Mouse (Mus musculus): ENCODE results near the gene Atxn7l1. TPM values are rescaled to one million over a fixed set of nuclear protein-coding genes. Genes with fewer than 3 reads are reported as not detected.
A peak's percentile ranks its signal among the peaks of the same experiment; 100 is the strongest.

Atxn7l1 gene
- polyA plus RNA-seq, 1 experiment from 2014 or later, result 14.4 TPM

- no peak overlapping the region for H3K4me2 ChIP-seq
- no peaks in the 10 kb centered on the region for H3K27me3 ChIP-seq (ENCODE audit: insufficient read depth, low read length)
- H3K36me3 ChIP-seq (ENCODE audit: insufficient read depth), result no peaks in the 10 kb centered on the region
- H3K9me3 ChIP-seq (ENCODE audit: low read depth, low read length), result no peaks in the 10 kb centered on the region
- 55% methylated on average over 11 of the region's 11 CpGs for WGBS
- ATAC-seq (ENCODE audit: insufficient read depth), result peak; percentile 27; the same call in 1 of the 2 replicates
- H3K4me3 ChIP-seq (ENCODE audit: low read depth, low read length), result no peak overlapping the region
- H3K27ac ChIP-seq (ENCODE audit: low read depth), result no peak overlapping the region
- H3K9ac ChIP-seq, result no peak overlapping the region
- DNase-seq, result peak; percentile 38
- peaks cover 10% of the 10 kb centered on the region; the same call in 1 of the 2 replicates for H3K4me1 ChIP-seq (ENCODE audit: insufficient read depth)
- TF ChIP-seq CTCF (IDR thresholded peaks at IDR 0.05; ENCODE audit: low read depth), result no peak
Measured at GRCm38 (mm10) chr12:33225117-33225541, 77.6 kb downstream of the Atxn7l1 start.

- no peaks in the 10 kb centered on the region for H3K27me3 ChIP-seq (ENCODE audit: insufficient read depth, low read length)
- H3K9ac ChIP-seq, result no peak overlapping the region
- peaks cover 5% of the 10 kb centered on the region; the same call in 1 of the 2 replicates for H3K4me1 ChIP-seq (ENCODE audit: insufficient read depth)
- WGBS, result 63% methylated on average over 1 of the region's 1 CpGs
- H3K9me3 ChIP-seq (ENCODE audit: low read depth, low read length), result no peaks in the 10 kb centered on the region
- no peak overlapping the region for H3K4me2 ChIP-seq
- ATAC-seq (ENCODE audit: insufficient read depth) (no peak), DNase-seq (no peak)
- H3K27ac ChIP-seq (ENCODE audit: low read depth), result no peak overlapping the region
- TF ChIP-seq CTCF (IDR thresholded peaks at IDR 0.05; ENCODE audit: low read depth), result no peak
- no peaks in the 10 kb centered on the region for H3K36me3 ChIP-seq (ENCODE audit: insufficient read depth)
- no peak overlapping the region for H3K4me3 ChIP-seq (ENCODE audit: low read depth, low read length)
Measured at GRCm38 (mm10) chr12:33225978-33226377, 78.5 kb downstream of the Atxn7l1 start.

- no peak for ATAC-seq (ENCODE audit: insufficient read depth)
- WGBS, result 54% methylated on average over 8 of the region's 10 CpGs
Measured at GRCm38 (mm10) chr12:33226596-33226995, 79.1 kb downstream of the Atxn7l1 start.

GRCm38 (mm10) chr12:33235314-33235713 is 87.8 kb downstream of the Atxn7l1 start:
- no peak for TF ChIP-seq CTCF (IDR thresholded peaks at IDR 0.05; ENCODE audit: low read depth)
- Histone ChIP-seq H3K4me3 (ENCODE audit: low read depth, low read length) (no peak overlapping the region), H3K9me3 (ENCODE audit: low read depth, low read length) (no peaks in the 10 kb centered on the region), H3K4me1 (ENCODE audit: insufficient read depth) (peaks cover 19% of the 10 kb centered on the region), H3K9ac (no peak overlapping the region), H3K4me2 (no peak overlapping the region; the same call in 1 of the 2 replicates), H3K27me3 (ENCODE audit: insufficient read depth, low read length) (no peaks in the 10 kb centered on the region), H3K36me3 (ENCODE audit: insufficient read depth) (no peaks in the 10 kb centered on the region), H3K27ac (ENCODE audit: low read depth) (peak overlapping the region; percentile 65; the same call in 1 of the 2 replicates)
- WGBS, result 54% methylated on average over 4 of the region's 4 CpGs
- ATAC-seq (ENCODE audit: insufficient read depth) (no peak), DNase-seq (peak; percentile 27)

More at GRCm38 (mm10) chr12:33226596-33226995, 79.1 kb downstream of the Atxn7l1 start:
- no peak overlapping the region for H3K27ac ChIP-seq (ENCODE audit: low read depth)
- H3K4me1 ChIP-seq (ENCODE audit: insufficient read depth), result peaks cover 5% of the 10 kb centered on the region; the same call in 1 of the 2 replicates
- H3K9ac ChIP-seq, result no peak overlapping the region
- no peaks in the 10 kb centered on the region for H3K27me3 ChIP-seq (ENCODE audit: insufficient read depth, low read length)
- no peak for TF ChIP-seq CTCF (IDR thresholded peaks at IDR 0.05; ENCODE audit: low read depth)
- no peaks in the 10 kb centered on the region for H3K9me3 ChIP-seq (ENCODE audit: low read depth, low read length)
- H3K4me2 ChIP-seq, result no peak overlapping the region
- H3K36me3 ChIP-seq (ENCODE audit: insufficient read depth), result no peaks in the 10 kb centered on the region
- DNase-seq, result no peak
- H3K4me3 ChIP-seq (ENCODE audit: low read depth, low read length), result no peak overlapping the region

- no peaks in the 10 kb centered on the region for H3K27me3 ChIP-seq (ENCODE audit: insufficient read depth, low read length)
- H3K9me3 ChIP-seq (ENCODE audit: low read depth, low read length), result no peaks in the 10 kb centered on the region
- no peak overlapping the region for H3K9ac ChIP-seq
- 24% methylated on average over 13 of the region's 13 CpGs for WGBS
- H3K4me3 ChIP-seq (ENCODE audit: low read depth, low read length), result no peak overlapping the region
- H3K27ac ChIP-seq (ENCODE audit: low read depth), result peak overlapping the region; percentile 65; the same call in 1 of the 2 replicates
- no peaks in the 10 kb centered on the region for H3K36me3 ChIP-seq (ENCODE audit: insufficient read depth)
- DNase-seq (peak; percentile 77), ATAC-seq (ENCODE audit: insufficient read depth) (peak; percentile 93)
- H3K4me2 ChIP-seq, result peak overlapping the region; percentile 36; the same call in 1 of the 2 replicates
- peaks cover 19% of the 10 kb centered on the region for H3K4me1 ChIP-seq (ENCODE audit: insufficient read depth)
- TF ChIP-seq CTCF (IDR thresholded peaks at IDR 0.05; ENCODE audit: low read depth), result no peak
Measured at GRCm38 (mm10) chr12:33235771-33236323, 88.4 kb downstream of the Atxn7l1 start.

- H3K36me3 ChIP-seq (ENCODE audit: insufficient read depth), result no peaks in the 10 kb centered on the region
- H3K27me3 ChIP-seq (ENCODE audit: insufficient read depth, low read length), result no peaks in the 10 kb centered on the region
- peaks cover 19% of the 10 kb centered on the region for H3K4me1 ChIP-seq (ENCODE audit: insufficient read depth)
- peak overlapping the region; percentile 36; the same call in 1 of the 2 replicates for H3K4me2 ChIP-seq
- no peak overlapping the region for H3K4me3 ChIP-seq (ENCODE audit: low read depth, low read length)
- H3K27ac ChIP-seq (ENCODE audit: low read depth), result peak overlapping the region; percentile 42; the same call in 1 of the 2 replicates
- peak; percentile 39 for TF ChIP-seq CTCF (IDR thresholded peaks at IDR 0.05; ENCODE audit: low read depth)
- 31% methylated on average over 11 of the region's 11 CpGs for WGBS
- DNase-seq, result peak; percentile 79
- H3K9ac ChIP-seq, result no peak overlapping the region
- peak; percentile 92 for ATAC-seq (ENCODE audit: insufficient read depth)
- no peaks in the 10 kb centered on the region for H3K9me3 ChIP-seq (ENCODE audit: low read depth, low read length)
Measured at GRCm38 (mm10) chr12:33236344-33237049, 89.0 kb downstream of the Atxn7l1 start.

- DNase-seq (no peak), ATAC-seq (ENCODE audit: insufficient read depth) (no peak)
- Histone ChIP-seq H3K9me3 (ENCODE audit: low read depth, low read length) (no peaks in the 10 kb centered on the region), H3K27me3 (ENCODE audit: insufficient read depth, low read length) (no peaks in the 10 kb centered on the region), H3K4me1 (ENCODE audit: insufficient read depth) (peaks cover 19% of the 10 kb centered on the region), H3K27ac (ENCODE audit: low read depth) (peak overlapping the region; percentile 42; the same call in 1 of the 2 replicates), H3K4me2 (peak overlapping the region; percentile 20; the same call in 1 of the 2 replicates), H3K36me3 (ENCODE audit: insufficient read depth) (no peaks in the 10 kb centered on the region), H3K9ac (no peak overlapping the region), H3K4me3 (ENCODE audit: low read depth, low read length) (no peak overlapping the region)
- TF ChIP-seq CTCF (IDR thresholded peaks at IDR 0.05; ENCODE audit: low read depth), result no peak
- 64% methylated on average over 5 of the region's 5 CpGs for WGBS
Measured at GRCm38 (mm10) chr12:33237108-33237507, 89.6 kb downstream of the Atxn7l1 start.

All from lung, embryonic 14.5 days (tissue).